Mouse (Mus musculus): ENCODE measurements at regions not wholly inside any gene's neighbourhood (a gene's known extent, or its start where the extent isn't known, plus 50 kb on each side); places are given as distances from the start of the nearest gene placed in this dataset.

- TF ChIP-seq HCFC1 (IDR thresholded peaks at IDR 0.05; ENCODE audit: low read depth, low read length) (no peak), SIN3A (IDR thresholded peaks at IDR 0.05; ENCODE audit: low read length) (no peak), CTCF (IDR thresholded peaks at IDR 0.05 in 2 of 3, conservative IDR thresholded peaks at IDR 0.05 in 1 of 3; ENCODE audit: control insufficient read depth in 1 of 3, insufficient read depth in 1 of 3, low read depth in 2 of 3, low read length in 3 of 3, poor library complexity in 1 of 3, severe bottlenecking in 1 of 3) (no peak), MAX (IDR thresholded peaks at IDR 0.05; ENCODE audit: low read length) (no peak), ZC3H11A (IDR thresholded peaks at IDR 0.05; ENCODE audit: low read depth, low read length) (no peak), POLR2A (IDR thresholded peaks at IDR 0.05; ENCODE audit: control insufficient read depth in 1 of 2, insufficient read depth in 1 of 2, low read depth in 1 of 2, low read length in 2 of 2, poor library complexity in 1 of 2) (no peak), MAFK (IDR thresholded peaks at IDR 0.05; ENCODE audit: borderline replicate concordance, low read depth, low read length) (no peak)
Measured at GRCm38 (mm10) chr6:67787091-67787765, 251.6 kb upstream of the Tacstd2 start.
